Mouse (Mus musculus): ENCODE measurements around the gene Sprn. TPM values are rescaled to one million over a fixed set of nuclear protein-coding genes. Genes with fewer than 3 reads are reported as not detected.

The Sprn gene
- polyA plus RNA-seq, 2 experiments: 0.14 to 0.24 TPM

GRCm38 (mm10) chr7:140192445-140192844, 37.8 kb upstream of the Sprn start:
- Histone ChIP-seq H3K27me3 (ENCODE audit: control insufficient read depth, insufficient read depth, low read length) (no peaks in the 10 kb centered on the region), H3K9ac (ENCODE audit: low read depth, low read length, severe bottlenecking) (no peak overlapping the region), H3K9me3 (ENCODE audit: control insufficient read depth, low read length) (no peaks in the 10 kb centered on the region), H3K36me3 (ENCODE audit: control insufficient read depth, insufficient read depth, low read length) (no peaks in the 10 kb centered on the region), H3K4me3 (replicated peaks; ENCODE audit: low read length) (no peak overlapping the region), H3K4me2 (replicated peaks; ENCODE audit: low read depth, low read length, severe bottlenecking) (no peak overlapping the region), H3K27ac (replicated peaks; ENCODE audit: low read depth, low read length) (no peak overlapping the region), H3K4me1 (ENCODE audit: control insufficient read depth, insufficient read depth, low read length) (no peaks in the 10 kb centered on the region)
- DNase-seq (ENCODE audit: low spot score) (no peak), ATAC-seq (ENCODE audit: low FRiP score, low read depth) (no peak)
- no peak for TF ChIP-seq POLR2A (IDR thresholded peaks at IDR 0.05; ENCODE audit: borderline replicate concordance, extremely low read depth, insufficient read depth, insufficient read length)
- 46% methylated on average over 2 of the region's 2 CpGs for WGBS

GRCm38 (mm10) chr7:140190435-140190834, 35.8 kb upstream of the Sprn start:
- WGBS: 75% methylated on average over 1 of the region's 1 CpGs
- H3K27ac ChIP-seq (replicated peaks; ENCODE audit: low read depth, low read length): no peak overlapping the region
- H3K9me3 ChIP-seq (ENCODE audit: control insufficient read depth, low read length): no peaks in the 10 kb centered on the region
- no peak for TF ChIP-seq POLR2A (IDR thresholded peaks at IDR 0.05; ENCODE audit: borderline replicate concordance, extremely low read depth, insufficient read depth, insufficient read length)
- no peaks in the 10 kb centered on the region for H3K4me1 ChIP-seq (ENCODE audit: control insufficient read depth, insufficient read depth, low read length)
- H3K9ac ChIP-seq (ENCODE audit: low read depth, low read length, severe bottlenecking): no peak overlapping the region
- H3K4me2 ChIP-seq (replicated peaks; ENCODE audit: low read depth, low read length, severe bottlenecking): no peak overlapping the region
- no peak for ATAC-seq (ENCODE audit: low FRiP score, low read depth)
- H3K36me3 ChIP-seq (ENCODE audit: control insufficient read depth, insufficient read depth, low read length): no peaks in the 10 kb centered on the region
- H3K27me3 ChIP-seq (ENCODE audit: control insufficient read depth, insufficient read depth, low read length): no peaks in the 10 kb centered on the region
- H3K4me3 ChIP-seq (replicated peaks; ENCODE audit: low read length): no peak overlapping the region
- DNase-seq (ENCODE audit: low spot score): no peak

DNA sequence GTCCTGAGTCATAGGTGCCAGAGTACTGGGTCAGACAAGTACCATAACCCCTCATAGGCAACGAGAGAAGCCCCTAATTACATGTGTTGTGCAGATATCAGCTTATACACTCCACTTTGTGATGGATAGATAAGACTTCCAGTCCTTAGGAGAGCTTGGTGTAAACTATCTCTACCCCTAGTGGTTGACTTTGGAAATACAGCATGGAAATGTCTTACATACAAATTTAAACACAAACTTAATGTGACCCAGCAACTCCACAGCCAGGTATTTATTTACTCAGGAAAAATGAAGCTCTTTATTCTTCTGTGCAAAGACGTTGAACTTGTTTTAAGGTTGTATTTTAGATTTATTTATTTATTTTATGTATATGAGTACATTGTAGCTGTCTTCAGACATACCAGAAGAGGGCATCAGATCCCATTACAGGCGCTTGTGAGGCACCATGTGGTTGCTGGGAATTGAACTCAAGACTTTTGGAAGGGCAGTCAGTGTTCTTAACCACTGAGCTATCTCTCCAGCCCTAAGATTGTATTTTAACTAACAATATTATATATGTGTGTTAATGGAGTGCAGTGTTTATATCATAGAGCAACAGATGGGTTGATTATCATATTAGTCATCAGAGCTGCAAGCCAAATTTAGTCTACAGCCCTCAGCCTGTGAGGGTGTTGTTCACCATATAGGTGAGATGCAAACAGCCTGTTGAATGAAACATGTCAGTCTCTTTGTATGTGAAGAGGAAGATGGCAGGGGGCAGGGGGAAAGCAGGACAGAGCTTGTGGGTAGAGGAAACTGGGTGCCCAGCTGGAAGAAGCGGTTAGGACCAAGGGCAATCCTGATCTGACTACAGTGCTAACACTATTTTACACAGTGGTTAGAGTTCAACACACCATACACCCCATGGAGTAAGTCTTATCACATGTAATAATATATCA, 34.0 kb upstream of the Sprn start:
- 64% methylated on average over 4 of the region's 4 CpGs for WGBS
- Histone ChIP-seq H3K27me3 (ENCODE audit: control insufficient read depth, insufficient read depth, low read length) (no peaks in the 10 kb centered on the region), H3K9ac (ENCODE audit: low read depth, low read length, severe bottlenecking) (no peak overlapping the region), H3K4me2 (replicated peaks; ENCODE audit: low read depth, low read length, severe bottlenecking) (no peak overlapping the region), H3K9me3 (ENCODE audit: control insufficient read depth, low read length) (no peaks in the 10 kb centered on the region), H3K27ac (replicated peaks; ENCODE audit: low read depth, low read length) (no peak overlapping the region), H3K36me3 (ENCODE audit: control insufficient read depth, insufficient read depth, low read length) (no peaks in the 10 kb centered on the region), H3K4me1 (ENCODE audit: control insufficient read depth, insufficient read depth, low read length) (no peaks in the 10 kb centered on the region), H3K4me3 (replicated peaks; ENCODE audit: low read length) (no peak overlapping the region)
- DNase-seq (ENCODE audit: low spot score) (no peak), ATAC-seq (ENCODE audit: low FRiP score, low read depth) (no peak)
- no peak for TF ChIP-seq POLR2A (IDR thresholded peaks at IDR 0.05; ENCODE audit: borderline replicate concordance, extremely low read depth, insufficient read depth, insufficient read length)

DNA sequence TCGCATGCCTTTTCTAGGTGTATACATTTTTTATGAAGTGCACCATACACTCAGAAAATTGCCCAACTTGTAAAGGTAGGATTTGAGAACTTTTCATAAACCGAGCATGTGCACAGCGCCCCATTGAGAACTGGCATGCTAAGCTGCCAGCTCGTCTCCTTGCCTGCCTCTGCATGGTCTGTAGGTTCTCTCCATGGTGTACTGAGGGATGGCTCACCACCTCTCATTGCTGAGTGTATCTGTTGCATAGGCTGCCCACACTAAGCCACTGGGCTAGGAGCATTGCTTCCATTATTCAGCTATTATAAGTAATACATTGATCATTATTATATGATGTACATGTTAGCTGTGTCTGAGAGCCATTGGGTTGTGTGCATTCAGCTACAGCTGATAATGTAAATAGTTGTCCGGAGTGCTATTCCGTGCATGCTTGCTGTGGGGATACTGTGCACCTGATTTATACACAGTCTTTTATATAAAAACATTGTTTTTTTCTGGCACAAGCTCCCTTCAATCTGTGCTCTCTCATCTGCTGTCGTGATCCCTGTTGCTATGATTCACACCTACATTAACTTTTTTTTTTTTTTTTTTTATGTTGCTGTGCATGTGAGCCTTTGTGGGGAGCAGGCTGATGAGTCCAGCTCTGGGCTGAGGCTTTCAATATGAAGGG, 33.2 kb upstream of the Sprn start:
- ATAC-seq (ENCODE audit: low FRiP score, low read depth) (no peak), DNase-seq (ENCODE audit: low spot score) (no peak)
- no peak overlapping the region for H3K9ac ChIP-seq (ENCODE audit: low read depth, low read length, severe bottlenecking)
- no peaks in the 10 kb centered on the region for H3K27me3 ChIP-seq (ENCODE audit: control insufficient read depth, insufficient read depth, low read length)
- WGBS: 79% methylated on average over 7 of the region's 7 CpGs
- TF ChIP-seq POLR2A (IDR thresholded peaks at IDR 0.05; ENCODE audit: borderline replicate concordance, extremely low read depth, insufficient read depth, insufficient read length): no peak
- H3K4me3 ChIP-seq (replicated peaks; ENCODE audit: low read length): no peak overlapping the region
- no peaks in the 10 kb centered on the region for H3K9me3 ChIP-seq (ENCODE audit: control insufficient read depth, low read length)
- no peaks in the 10 kb centered on the region for H3K4me1 ChIP-seq (ENCODE audit: control insufficient read depth, insufficient read depth, low read length)
- no peak overlapping the region for H3K4me2 ChIP-seq (replicated peaks; ENCODE audit: low read depth, low read length, severe bottlenecking)
- no peak overlapping the region for H3K27ac ChIP-seq (replicated peaks; ENCODE audit: low read depth, low read length)
- no peaks in the 10 kb centered on the region for H3K36me3 ChIP-seq (ENCODE audit: control insufficient read depth, insufficient read depth, low read length)

GRCm38 (mm10) chr7:140186646-140187620, 32.3 kb upstream of the Sprn start:
- no peak overlapping the region for H3K4me2 ChIP-seq (replicated peaks; ENCODE audit: low read depth, low read length, severe bottlenecking)
- H3K9ac ChIP-seq (ENCODE audit: low read depth, low read length, severe bottlenecking): no peak overlapping the region
- H3K36me3 ChIP-seq (ENCODE audit: control insufficient read depth, insufficient read depth, low read length): no peaks in the 10 kb centered on the region
- H3K27ac ChIP-seq (replicated peaks; ENCODE audit: low read depth, low read length): no peak overlapping the region
- no peak for TF ChIP-seq POLR2A (IDR thresholded peaks at IDR 0.05; ENCODE audit: borderline replicate concordance, extremely low read depth, insufficient read depth, insufficient read length)
- H3K4me3 ChIP-seq (replicated peaks; ENCODE audit: low read length): no peak overlapping the region
- 61% methylated on average over 18 of the region's 18 CpGs for WGBS
- no peak for ATAC-seq (ENCODE audit: low FRiP score, low read depth)
- no peaks in the 10 kb centered on the region for H3K9me3 ChIP-seq (ENCODE audit: control insufficient read depth, low read length)
- no peak for DNase-seq (ENCODE audit: low spot score)
- no peaks in the 10 kb centered on the region for H3K27me3 ChIP-seq (ENCODE audit: control insufficient read depth, insufficient read depth, low read length)
- no peaks in the 10 kb centered on the region for H3K4me1 ChIP-seq (ENCODE audit: control insufficient read depth, insufficient read depth, low read length)

Data from limb, embryonic 14.5 days (tissue).